Mouse (Mus musculus): Measurements from ENCODE around the gene Helq.

Helq gene

DNA sequence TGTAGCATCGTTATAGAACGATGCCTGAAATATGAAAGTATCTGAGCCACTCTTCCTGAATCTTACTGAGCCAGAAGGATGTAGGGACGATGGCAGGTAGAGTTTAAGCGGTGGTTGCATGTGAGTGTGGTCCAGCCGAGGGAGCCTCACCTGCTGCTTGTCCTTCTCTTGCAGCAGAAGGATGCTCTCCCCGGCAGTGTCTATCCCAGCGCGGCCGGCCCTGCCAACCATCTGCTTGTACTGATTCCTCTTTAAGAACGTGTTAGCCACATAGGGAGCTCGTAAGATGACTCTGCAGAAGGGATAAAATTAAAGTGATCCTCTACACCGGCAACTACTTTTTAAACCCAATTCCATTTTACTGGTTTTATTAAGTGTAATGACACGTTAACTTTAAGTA, 19.4 kb downstream of the Helq start:
- DNase-seq (ENCODE audit: low read depth), result no peak

- DNase-seq (ENCODE audit: low read depth), result no peak
These were observed 21.5 kb downstream of the Helq start for GRCm38 (mm10) chr5:100776900-100777299.

DNA sequence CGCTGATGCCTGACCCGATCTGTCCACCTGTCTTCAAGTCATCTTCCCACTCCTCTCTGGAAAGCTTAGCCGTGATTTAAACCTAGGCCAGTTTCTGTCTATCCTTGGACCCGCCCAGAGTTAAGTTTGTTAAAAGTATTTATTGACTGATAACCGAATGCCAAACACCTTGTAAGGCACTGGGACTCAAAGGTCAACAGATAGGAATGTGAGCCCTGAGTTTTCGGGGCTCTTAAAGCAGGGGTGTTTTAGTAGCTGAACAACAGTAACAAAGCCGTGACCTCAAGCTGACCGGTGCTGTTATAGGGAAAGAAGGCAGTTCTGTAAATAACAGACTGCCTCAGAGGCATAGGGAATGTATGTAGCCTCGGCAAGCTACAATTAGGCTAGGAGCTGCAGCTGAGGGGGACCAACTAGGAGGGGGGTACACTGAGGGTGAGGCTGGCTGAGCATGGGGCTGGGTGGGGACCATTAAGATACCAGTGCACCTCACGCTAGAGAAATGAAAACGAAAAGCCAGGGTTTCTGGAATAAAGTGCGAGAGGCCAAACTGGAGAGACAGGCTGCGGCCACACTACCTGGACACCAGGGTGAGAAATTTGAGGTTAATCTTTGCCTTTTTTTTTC, 22.5 kb downstream of the Helq start:
- no peak for DNase-seq (ENCODE audit: low read depth)

DNA sequence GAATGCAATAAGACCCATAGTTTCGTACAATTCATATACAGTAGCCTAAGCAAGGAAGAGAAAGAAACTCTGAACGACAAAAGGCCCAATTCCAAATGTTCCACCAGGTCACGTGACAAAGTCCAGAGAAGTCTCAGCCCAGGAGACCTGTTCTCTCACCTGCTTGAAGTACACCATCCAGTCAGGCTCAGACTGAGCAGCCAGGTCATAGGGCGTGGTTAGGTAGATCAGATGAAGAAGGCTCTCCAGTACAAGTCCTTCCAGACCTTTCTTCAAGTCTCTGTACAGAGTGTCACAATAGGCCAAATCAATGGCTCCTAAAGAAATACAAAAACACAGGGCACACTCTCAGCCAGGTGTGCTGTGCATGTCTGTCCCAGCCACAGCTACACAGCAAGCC, 26.8 kb downstream of the Helq start:
- DNase-seq (ENCODE audit: low read depth), result no peak

DNA sequence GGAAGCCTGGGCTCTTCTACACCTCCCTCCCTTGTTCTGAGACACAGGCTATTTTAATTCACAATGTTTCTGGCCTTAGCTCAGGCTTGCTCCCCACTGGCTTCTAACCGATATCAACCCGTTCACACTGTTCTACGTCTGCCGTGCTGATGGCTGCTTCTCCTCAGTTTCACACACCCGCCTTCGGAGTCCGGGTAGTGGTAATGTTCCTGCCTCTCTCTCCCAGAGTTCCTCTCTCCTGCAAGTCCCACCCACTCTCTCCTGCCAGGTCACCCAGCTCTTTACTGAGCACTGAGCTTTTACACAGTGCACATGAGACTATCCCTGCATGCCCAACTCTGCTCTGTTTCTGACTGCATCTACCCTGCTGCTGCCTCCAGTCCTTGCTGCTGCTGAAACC, 32.4 kb downstream of the Helq start:
- no peak for DNase-seq (ENCODE audit: low read depth)

DNA sequence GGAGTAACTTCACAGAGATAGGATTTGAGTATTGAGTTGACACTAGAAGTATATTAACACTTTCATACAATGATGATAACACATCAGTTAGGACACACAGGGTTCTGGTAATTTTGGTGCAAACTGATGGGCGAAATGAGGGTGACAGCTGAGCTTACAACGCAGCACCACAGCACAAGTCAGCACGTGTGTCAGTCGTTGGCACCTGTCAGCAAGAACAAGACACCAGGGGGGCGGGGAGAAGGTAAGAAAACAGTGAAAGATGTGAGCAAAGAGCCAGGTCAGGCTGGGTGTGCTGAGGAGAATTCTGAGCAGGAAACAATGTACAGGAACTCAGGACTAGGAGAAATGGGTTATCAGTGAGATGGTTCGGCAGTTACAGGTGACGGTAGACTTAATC, 36.7 kb downstream of the Helq start:
- no peak for DNase-seq (ENCODE audit: low read depth)

GRCm38 (mm10) chr5:100760049-100760663, 38.2 kb downstream of the Helq start:
- no peak for DNase-seq (ENCODE audit: low read depth)

DNA sequence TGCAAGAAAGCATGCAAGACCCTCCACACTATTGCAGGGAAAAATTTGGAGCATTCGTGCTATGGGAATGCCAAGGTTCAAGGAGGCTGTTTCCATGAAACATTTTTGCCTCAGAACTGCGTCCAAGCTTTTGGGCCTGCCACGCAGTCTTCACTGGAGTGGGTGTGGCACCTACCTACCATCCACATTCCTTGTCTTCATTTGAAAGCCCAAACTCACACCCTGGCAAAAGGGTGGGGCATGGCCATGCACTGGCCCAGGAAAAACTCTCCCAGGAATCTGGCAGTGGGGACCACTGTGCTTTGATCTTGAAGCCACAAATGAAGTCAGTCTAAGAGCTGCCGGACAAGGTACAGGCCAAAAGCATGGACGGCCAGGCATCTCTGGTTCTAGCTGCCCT, 40.3 kb downstream of the Helq start:
- no peak for DNase-seq (ENCODE audit: low read depth)

DNA sequence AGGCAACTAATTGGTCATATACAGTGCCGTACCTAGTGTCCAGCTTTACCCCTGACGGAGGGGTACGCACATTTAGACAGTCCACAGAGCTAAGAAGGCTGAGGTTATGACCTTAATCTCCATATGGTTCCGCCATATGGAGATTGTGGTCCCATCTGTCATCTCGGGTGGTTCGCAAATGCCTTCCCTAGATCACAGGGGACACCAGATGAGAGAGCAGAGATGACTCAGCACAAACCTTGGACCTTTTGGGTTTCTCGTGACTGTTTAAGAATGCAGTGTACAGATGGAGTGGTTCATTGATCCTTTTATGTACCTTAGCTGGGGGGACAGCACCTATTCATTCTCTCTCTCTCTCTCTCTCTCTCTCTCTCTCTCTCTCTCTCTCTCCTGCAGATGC, 45.0 kb downstream of the Helq start:
- DNase-seq (ENCODE audit: low read depth), result peak; percentile 25

DNA sequence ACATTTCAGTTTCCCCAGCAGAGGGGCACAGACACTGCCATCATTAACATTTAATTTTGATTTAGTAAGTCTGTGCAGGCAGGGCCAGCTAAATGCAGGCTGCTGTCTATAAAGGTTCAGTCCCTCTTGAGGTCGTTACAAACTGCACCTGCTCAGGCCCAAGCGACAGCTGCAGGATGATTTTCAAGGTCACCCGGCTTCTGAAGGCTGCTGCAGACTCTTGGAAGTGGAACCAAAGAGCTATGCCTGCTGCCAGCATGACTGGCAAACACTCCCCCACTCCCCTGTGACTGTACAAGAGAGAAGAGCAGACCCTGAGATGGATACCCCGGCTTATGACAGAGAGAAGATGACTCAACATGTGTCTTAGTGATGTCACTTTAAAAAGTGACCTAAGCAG, 46.7 kb downstream of the Helq start:
- DNase-seq (ENCODE audit: low read depth), result peak; percentile 11

- DNase-seq (ENCODE audit: low read depth), result peak; percentile 58
These were observed 47.7 kb downstream of the Helq start for GRCm38 (mm10) chr5:100750617-100751255.

DNA sequence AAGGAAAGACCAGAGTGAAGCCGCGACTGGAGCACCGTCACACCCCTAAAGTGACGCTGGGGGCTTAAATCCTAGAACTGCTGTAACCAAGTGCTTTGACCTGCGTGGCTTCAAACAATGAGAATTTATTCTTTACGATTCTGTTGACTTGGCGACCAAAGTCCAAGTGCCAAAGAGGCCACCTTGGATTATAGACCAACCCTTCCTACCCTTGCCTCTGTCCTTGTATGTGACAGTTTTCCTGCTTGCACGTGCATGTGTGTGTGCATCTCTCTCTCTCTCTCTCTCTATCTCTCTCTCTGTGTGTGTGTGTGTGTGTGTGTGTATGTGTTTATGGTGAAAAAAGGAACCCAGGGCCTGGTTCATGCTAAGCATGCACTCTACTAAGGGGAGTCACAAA, 59.6 kb downstream of the Helq start:
- DNase-seq (ENCODE audit: low read depth), result no peak

DNA sequence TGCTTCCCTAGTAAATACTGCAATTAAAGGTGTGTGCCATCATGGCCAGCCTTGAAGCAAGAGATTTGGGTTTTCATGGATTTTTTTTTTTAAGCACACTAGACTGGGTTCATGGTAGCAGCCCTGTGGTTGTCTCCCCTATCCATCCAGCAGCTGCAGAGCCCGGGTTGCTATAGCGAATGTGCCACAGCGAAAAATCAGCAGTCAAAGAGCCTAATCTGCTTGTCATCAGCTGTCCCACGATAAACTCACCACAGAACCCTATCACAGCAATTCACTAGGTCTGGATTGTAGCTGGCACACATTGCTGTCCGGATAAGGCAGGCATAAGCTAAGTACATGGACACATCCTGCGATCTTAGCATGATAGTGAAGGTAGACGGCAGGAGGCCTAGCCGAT, 61.5 kb downstream of the Helq start:
- DNase-seq (ENCODE audit: low read depth), result no peak

DNA sequence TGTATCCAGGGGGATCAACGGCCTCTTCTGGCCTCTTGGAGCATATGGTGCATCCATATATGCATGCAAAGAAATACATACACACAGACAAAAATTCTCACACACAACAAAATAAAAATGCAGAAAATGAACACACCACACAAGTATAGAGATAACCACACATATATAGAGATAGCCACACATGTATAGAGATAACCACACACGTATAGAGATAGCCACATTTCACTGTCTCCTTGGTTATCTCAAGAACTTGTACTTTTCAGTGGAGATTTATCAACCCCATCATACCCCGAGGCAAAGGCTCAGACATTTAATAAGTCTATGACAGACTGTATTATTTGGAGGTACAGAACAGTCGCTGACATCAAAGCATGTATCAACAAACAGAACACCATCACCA, 63.9 kb downstream of the Helq start:
- no peak for DNase-seq (ENCODE audit: low read depth)

DNA sequence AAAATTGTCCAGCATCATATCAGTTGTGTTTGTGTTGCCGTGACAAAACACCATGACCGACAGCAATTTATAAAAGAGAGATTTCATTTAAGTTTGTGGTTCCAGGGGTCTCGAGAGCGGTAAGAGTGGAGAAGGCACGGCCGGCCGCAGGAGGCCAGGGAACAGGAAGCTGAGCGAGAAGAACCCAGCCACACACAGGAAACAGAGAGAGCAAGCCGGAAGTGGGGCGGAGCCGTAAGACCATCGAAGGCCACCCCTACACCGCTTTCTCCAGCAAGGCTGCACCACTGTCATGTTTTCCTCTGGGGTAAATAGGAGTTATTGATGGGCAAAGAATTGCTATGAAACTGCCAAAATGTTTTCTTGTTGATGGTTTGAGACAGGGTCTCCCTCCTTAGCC, 69.6 kb downstream of the Helq start:
- peak; percentile 90 for DNase-seq (ENCODE audit: low read depth)

DNA sequence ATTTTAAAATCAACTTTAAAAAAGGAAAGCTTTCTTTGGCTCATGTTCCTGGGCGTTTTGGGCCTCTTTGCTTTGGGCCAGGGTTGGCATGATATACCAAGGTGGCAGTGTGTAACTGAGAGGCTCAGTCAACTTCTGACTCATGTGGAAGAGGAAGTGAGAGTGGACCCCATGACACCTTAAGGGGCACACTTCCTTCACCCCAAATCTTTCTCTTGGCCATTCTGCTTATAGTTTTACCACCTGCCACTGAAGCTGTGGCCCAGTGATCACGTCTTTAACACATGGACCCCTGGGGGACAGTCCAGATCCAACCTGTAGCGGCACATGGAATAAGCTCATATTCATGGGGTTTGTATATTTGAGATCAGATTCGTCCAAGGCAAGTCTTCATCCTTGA, 72.4 kb downstream of the Helq start:
- no peak for DNase-seq (ENCODE audit: low read depth)

DNA sequence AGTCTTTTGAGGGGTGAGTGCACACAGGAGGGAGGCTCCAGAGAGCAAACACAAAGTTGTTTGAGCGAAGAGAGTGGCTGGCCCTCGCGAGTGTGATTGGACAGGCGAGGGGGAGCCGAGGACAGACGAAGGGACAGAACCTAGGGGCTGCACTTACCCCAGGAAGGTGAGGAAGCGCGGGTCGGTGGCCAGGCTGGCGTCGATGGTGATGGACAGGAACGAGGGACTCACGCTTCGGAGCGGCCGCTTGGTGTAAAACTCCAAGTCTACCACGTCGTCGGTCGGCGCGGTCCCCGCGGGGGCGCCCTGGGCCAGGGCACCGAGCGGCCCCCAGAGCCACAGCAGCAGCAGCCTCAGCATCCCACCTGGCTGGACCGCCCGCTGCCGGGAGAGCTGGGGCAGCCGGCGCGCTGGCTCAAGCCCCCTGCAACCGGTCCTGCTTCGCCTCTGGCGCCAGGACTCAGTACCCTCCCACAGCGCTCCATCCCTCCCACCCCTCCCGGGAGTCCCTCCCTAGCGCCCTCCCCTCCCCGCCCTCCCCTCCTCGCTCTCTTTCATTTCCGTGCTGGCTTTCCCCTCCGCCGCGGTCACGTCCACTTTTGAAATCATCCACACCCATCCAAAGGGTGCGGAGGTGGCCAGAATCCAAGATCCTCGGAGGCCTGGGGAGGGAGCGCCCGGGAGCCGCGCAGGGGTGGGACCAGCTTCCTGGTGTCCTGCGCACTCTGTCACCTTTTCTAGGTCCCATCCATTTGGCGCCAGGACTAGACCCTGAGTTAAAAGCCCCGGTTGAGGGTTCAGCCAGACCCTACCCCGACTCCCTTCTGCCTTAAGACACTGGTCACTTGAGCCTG, 78.9 kb downstream of the Helq start, which contains the start of gene Hpse:
Hpse (minus strand) TSS at position 482 of the 854 bp plus-strand sequence.
- no peak for DNase-seq (ENCODE audit: low read depth)

- no peak for DNase-seq (ENCODE audit: low read depth)
These were observed 81.6 kb downstream of the Helq start for GRCm38 (mm10) chr5:100716762-100717161.

Data from 416B (cell line).